Mouse (Mus musculus): ENCODE results near the gene Kif1bp.

GRCm38 (mm10) chr10:62534509-62534908 is 43.7 kb downstream of the Kif1bp start:
- TF ChIP-seq CTCF (IDR thresholded peaks at IDR 0.05; ENCODE audit: borderline replicate concordance, extremely low read depth, insufficient read depth, insufficient read length) (no peak), POLR2A (IDR thresholded peaks at IDR 0.05; ENCODE audit: borderline replicate concordance, extremely low read depth, insufficient read depth, insufficient read length, poor library complexity, severe bottlenecking) (no peak)
